Mouse (Mus musculus): ENCODE results near the gene Gabrr3. TPM values are rescaled to one million over a fixed set of nuclear protein-coding genes. Genes with fewer than 3 reads are reported as not detected.

Gene Gabrr3
- not detected in 2 replicates for polyA plus RNA-seq (2015; fragmentation: Nextera tagmentation; extraction: Ambion mirVana)

DNA sequence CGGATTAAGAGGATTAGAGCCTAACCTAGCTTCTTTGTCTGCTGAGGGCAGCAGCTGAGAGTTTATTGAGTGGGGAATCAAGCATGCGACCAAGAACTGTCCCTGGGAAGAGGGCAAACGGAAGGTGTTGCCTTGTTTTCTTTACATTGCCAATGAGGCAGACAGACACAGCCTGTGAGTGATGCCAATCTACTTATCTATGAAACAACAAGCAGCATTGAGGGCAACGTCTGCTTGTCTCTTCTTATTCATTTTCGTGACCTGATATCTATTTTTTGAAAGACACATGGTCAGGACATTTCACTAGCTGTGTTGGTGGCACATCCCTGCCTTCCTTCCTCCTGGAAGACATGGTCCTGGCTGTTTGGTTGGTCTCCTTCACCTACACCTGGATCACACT, at the start of gene Gabrr3:
Gabrr3 (plus strand) TSS at position 301 of the 400 bp plus-strand sequence.

DNA sequence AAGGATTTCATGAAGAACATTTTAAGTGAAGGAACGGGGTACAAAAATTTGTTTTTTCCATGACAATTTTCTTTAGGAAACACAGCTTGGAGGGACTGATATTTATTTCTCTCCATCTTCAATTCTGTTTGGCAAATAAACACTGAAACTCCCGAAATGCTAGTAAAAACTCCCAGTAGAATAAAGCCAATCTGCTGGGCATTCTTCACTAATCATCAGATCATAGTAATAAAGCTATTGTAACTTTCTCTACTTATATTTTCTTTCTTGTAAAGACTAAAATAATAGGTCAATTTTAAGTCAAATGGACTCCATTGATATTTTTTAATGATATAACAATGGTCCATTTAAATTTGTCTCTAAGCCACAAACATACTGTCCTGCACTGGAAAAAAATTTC, 43.2 kb upstream of the Gabrr3 start, which contains the start of gene Olfr209:
Olfr209 (minus strand) TSS at position 101 of the 400 bp plus-strand sequence.

DNA sequence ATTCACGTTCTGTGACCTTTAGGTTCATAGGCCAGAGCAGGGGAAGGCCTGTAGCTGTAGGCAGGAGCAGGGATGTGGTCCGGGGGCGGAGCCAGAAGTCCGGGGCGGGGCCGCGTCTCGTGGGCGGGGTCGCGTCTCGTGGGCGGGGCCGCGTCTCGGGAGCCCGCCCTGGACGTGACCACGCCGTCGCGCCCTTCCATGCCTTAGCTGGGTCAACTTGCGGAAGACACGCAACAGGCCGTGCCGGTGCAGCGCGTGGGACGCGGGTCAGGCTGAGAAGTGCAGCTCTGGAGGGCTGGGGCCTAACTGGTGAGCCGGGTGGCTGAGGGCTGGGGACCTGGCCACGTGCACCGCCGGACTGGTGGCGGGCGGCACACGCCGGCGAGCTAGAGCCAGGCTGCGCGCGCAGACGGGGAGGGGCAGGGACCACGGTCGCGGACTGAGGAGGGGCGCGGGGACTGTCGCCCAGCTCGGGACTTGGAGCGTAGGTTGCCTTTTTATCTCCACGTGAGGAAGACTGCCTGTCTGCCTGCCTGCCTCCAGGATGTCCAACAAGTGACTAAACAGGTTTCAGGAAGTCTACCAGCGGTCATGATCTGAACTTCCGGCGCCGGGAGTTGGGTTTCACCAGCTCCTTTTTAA, 64.6 kb downstream of the Gabrr3 start, which contains the start of gene Riox2:
Riox2 (plus strand) TSS at position 139 of the 642 bp plus-strand sequence.

Other genes with a start within 250 kb of the Gabrr3 start
- not detected in 2 replicates for gene Olfr196, start 236.9 kb upstream of the Gabrr3 start, polyA plus RNA-seq (2015; fragmentation: Nextera tagmentation; extraction: Ambion mirVana)
- not detected in 2 replicates for gene Olfr198, start 203.8 kb upstream of the Gabrr3 start, polyA plus RNA-seq (2015; fragmentation: Nextera tagmentation; extraction: Ambion mirVana)
- not detected in 2 replicates for gene Olfr199, start 187.6 kb upstream of the Gabrr3 start, polyA plus RNA-seq (2015; fragmentation: Nextera tagmentation; extraction: Ambion mirVana)
- gene Olfr201, start 134.7 kb upstream of the Gabrr3 start, polyA plus RNA-seq (2015; fragmentation: Nextera tagmentation; extraction: Ambion mirVana): not detected in 2 replicates
- gene Olfr202, start 120.5 kb upstream of the Gabrr3 start, polyA plus RNA-seq (2015; fragmentation: Nextera tagmentation; extraction: Ambion mirVana): not detected in 2 replicates
- not detected in 2 replicates for gene Olfr203, start 108.5 kb upstream of the Gabrr3 start, polyA plus RNA-seq (2015; fragmentation: Nextera tagmentation; extraction: Ambion mirVana)
- not detected in 2 replicates for gene Olfr204, start 89.1 kb upstream of the Gabrr3 start, polyA plus RNA-seq (2015; fragmentation: Nextera tagmentation; extraction: Ambion mirVana)
- gene Olfr205, start 76.2 kb upstream of the Gabrr3 start, polyA plus RNA-seq (2015; fragmentation: Nextera tagmentation; extraction: Ambion mirVana): not detected in 2 replicates
- gene Olfr206, start 58.1 kb upstream of the Gabrr3 start, polyA plus RNA-seq (2015; fragmentation: Nextera tagmentation; extraction: Ambion mirVana): not detected in 2 replicates
- gene Olfr209, start 43.3 kb upstream of the Gabrr3 start, polyA plus RNA-seq (2015; fragmentation: Nextera tagmentation; extraction: Ambion mirVana): not detected in 2 replicates
- gene Riox2, start 64.4 kb downstream of the Gabrr3 start, polyA plus RNA-seq (2015; fragmentation: Nextera tagmentation; extraction: Ambion mirVana): 10.3 and 18.8 TPM in 2 replicates
- gene Crybg3, start 193.6 kb downstream of the Gabrr3 start, polyA plus RNA-seq (2015; fragmentation: Nextera tagmentation; extraction: Ambion mirVana): 5.2 and 6.2 TPM in 2 replicates
- 33.7 and 40.8 TPM in 2 replicates for gene Arl6, start 232.1 kb downstream of the Gabrr3 start, polyA plus RNA-seq (2015; fragmentation: Nextera tagmentation; extraction: Ambion mirVana)

Measured in adrenal gland, postnatal 0 days (tissue).